Mouse (Mus musculus) liver (tissue): ENCODE data around the gene Hist1h2bf.
"Not testable (repeated sequence)": the region's sequence is repeated elsewhere in the genome, so short reads cannot be mapped to it uniquely, and the experiment has no call there.

ENCODE experiments used
- DNase-seq: peaks from one replicate; pipeline ENCODE4 v3.0.0-alpha.2; 2020; ENCODE audit warnings: mixed read lengths

The Hist1h2bf gene

DNA sequence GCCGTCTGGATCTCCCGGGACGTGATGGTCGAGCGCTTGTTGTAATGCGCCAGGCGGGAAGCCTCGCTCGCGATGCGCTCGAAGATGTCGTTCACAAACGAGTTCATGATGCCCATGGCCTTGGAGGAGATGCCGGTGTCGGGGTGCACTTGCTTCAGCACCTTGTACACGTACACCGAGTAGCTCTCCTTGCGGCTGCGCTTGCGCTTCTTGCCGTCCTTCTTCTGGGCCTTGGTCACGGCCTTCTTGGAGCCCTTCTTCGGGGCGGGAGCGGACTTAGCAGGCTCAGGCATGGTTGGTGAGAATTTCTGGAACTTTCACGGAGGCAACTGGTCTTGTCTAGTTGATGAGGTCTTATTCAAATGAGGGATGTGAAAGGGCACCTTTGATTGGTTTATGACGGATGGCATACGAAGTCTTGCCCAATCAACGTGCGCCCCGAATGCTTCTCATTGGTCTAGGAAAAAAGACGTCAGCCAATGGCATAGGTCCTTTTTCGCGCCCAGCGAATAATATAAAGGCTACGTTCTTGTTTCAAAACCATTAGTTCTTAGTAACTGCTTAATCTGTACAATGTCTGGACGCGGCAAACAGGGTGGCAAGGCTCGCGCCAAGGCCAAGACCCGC is at the start of gene Hist1h2bf, which contains the start of gene Hist1h2ad:
Gene Hist1h2bf, minus strand, starts transcription at position 299 of the 627 bp plus-strand sequence.
Gene Hist1h2ad, plus strand, starts transcription at position 484 of the 627 bp plus-strand sequence.
- DNase-seq = peak; percentile 94

GRCm38 (mm10) chr13:23622861-23623450 is 49.0 kb upstream of the Hist1h2bf start:
- DNase-seq = peak; percentile 25

DNA sequence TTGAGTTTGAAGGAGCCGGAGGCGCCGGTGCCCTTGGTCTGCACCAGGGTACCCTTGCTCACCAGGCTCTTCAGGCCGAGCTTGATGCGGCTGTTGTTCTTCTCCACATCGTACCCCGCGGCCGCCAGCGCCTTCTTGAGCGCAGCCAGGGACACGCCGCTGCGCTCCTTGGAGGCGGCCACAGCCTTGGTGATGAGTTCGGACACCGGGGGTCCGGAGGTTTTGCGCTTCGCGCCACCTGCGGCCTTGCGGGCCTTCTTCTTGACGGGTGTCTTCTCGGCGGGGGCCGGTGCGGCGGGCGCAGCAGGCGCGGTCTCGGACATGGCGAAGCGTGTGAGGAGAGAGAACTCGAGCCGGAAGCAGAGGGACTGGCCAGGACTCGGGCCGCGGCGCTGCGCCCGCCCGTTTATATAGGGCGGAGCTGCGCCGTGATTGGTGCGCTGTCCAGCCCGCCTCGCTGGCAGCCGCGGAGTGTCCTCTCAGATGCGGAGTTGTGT is 48.2 kb upstream of the Hist1h2bf start, which contains the start of gene Hist1h1e:
Gene Hist1h1e, minus strand, starts transcription at position 384 of the 497 bp plus-strand sequence.
- peak; percentile 95 for DNase-seq

GRCm38 (mm10) chr13:23621532-23622174 is 47.7 kb upstream of the Hist1h2bf start:
- peak; percentile 85 for DNase-seq

DNA sequence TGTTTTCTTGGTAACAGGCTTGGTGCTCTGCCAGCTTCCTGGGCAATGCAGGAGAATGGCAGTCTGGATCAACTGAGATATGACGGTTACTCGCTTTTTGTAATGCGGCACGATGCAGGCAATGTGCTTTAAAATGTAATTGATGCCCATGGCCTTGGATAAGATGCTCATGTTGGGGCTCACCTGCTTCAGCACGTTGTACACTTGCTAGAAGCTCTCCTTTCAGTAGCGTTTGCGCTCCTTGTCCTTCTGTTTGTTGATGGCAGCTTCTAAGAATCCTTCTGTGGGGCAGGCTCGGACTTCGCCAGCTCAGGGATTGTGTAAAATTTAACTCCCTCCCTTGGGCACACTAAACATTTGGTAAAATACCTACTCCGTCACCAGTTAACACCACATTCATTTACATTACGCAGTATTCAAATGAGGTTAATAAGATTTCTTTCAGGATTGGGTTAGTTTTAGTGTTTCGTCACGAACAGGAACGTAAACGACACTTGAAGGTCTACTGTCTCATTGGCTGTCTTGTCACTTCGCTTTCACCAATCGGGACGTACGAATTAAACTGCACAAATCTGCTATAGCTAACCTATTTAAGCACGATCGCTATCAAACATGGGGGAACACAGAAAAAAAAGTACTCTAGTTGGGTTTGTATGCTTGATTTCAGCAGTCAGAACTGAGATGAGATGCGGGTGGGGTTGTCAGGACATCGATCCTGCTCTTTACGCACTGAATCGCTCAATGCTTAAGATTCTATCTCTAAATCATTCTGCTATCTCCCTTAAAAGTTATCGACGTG is 46.9 kb upstream of the Hist1h2bf start, which contains the start of gene Hist1h2be:
Gene Hist1h2be, minus strand, starts transcription at position 392 of the 799 bp plus-strand sequence.
- peak; percentile 70 for DNase-seq

- DNase-seq = no peak
These were observed 46.2 kb upstream of the Hist1h2bf start for GRCm38 (mm10) chr13:23620056-23620732.

GRCm38 (mm10) chr13:23611638-23612037 is 37.6 kb upstream of the Hist1h2bf start:
- no peak for DNase-seq

GRCm38 (mm10) chr13:23610393-23610792 is 36.4 kb upstream of the Hist1h2bf start:
- DNase-seq = no peak

DNA sequence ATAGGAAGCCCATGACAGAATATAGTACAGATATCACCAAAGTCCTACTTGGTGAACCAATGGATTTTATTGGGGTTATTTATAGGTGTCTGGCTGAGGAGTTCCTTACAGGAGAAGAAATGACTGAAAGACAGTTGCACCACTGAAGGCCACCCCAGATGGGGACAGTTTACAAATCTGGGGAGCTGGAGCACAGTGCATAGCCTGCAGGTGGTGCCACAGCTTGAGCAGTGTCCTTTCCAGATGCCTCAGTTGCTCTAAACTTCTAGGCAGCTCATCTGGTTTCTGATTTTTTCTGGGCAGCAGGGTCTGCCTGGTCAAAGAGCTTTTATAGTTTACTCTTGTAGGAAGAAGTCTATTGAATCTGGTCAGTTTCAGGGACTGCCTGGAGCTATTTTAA is 35.8 kb upstream of the Hist1h2bf start:
- DNase-seq = peak; percentile 7

GRCm38 (mm10) chr13:23609209-23609608 is 35.2 kb upstream of the Hist1h2bf start:
- DNase-seq = peak; percentile 63

DNA sequence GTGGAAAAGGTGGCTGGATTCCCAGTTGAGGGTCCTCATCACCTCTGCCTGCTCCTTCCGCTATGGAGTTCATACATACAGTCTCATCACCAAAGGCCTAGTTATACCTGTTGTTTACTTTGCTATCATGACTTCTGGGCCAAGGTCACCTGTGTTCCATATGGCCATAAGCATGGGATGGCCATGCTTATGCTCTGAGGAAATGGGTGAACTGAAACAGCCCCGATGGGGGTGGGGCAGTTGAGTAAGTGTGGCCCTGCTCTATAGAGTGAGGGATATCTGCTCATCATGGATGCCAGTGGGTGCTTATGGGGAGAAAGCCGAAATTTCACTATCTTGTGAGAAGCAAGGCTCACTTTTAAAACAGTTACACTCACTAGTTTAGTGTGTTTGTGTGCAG is 31.1 kb upstream of the Hist1h2bf start:
- DNase-seq = no peak

- DNase-seq = no peak
These were observed 30.5 kb upstream of the Hist1h2bf start for GRCm38 (mm10) chr13:23604452-23604851.

DNA sequence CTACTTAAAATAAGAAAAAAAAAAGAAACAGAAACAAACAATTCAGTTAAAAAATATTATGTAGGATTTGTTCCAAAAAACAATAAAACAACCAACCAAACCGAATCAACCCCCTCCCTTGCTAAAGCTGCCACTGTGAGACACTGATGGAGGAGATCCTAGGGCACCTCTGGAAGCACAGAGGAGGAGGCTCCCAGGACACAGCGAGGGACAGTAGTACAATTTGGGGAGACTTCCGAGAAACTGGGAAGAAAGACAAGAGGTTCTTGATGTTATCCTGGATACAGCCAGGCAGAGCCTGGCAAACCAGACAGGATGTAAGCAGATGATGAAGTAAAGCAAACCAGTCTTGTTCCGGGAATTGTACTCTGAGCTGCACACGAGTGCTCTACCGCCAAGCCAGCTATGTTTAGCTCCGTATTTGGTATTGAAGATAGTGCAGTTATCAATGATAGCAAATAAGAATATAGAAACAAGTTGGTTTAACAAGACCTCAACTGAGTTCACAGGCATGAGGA is 29.2 kb upstream of the Hist1h2bf start:
- no peak for DNase-seq

DNA sequence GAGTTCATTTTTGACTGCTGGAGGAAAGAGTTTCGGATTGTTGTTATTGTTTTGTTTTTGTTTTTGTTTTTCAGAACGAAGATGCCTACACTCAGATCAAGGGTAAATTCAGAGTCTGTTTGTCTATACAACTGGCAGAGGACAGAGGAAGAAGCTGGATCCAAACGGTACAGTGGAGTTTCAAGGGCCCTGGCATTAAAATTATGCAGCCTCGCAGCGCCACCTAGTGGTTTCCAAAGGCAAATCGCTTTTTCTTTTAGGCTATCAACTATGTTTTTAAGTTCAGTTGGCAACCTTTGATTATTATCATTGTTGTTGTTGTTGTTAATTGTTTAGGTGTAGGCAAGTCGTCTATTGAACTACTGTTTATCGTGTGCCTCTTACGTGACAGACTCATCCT is 24.0 kb upstream of the Hist1h2bf start:
- peak; percentile 88 for DNase-seq

- DNase-seq = peak; percentile 79
These were observed 21.8 kb upstream of the Hist1h2bf start for GRCm38 (mm10) chr13:23595622-23596372.

GRCm38 (mm10) chr13:23595185-23595584 is 21.2 kb upstream of the Hist1h2bf start:
- DNase-seq = peak; percentile 41

DNA sequence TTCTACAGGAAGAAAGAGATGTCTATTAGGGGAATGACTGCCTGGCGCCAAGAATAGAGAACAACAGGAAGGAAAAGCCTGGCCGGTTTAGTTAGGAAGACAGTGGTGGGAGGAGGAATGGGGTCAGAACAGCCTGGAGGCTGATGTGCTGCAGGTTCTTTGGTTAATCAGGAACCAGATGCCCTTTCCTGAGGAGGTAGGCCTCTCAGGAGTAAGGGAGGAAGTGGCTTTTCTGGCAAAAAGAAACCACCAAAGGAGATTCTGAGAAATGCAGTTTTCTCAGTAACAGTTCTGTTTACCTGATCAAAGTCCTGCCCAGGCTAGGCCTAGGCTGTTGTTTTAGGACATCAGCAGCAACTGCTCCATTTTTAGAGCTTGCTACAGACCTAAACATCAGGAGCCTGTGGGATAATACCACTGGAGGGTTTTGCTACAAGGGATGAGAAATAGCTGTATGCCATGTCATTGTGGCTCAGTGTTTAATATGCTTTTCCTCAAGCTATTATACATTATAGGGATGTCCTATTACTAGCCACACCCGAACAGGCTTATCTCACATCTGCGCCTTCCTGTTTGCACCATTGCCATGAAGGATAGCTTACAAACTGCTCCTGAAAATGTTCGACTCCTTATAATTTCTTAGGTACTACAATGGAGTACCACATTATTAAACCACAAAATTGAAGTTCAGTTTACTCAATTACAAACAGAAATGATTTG is 19.2 kb upstream of the Hist1h2bf start:
- peak; percentile 33 for DNase-seq

GRCm38 (mm10) chr13:23592614-23593013 is 18.6 kb upstream of the Hist1h2bf start:
- DNase-seq = no peak

GRCm38 (mm10) chr13:23591886-23592285 is 17.9 kb upstream of the Hist1h2bf start:
- not testable (repeated sequence) for DNase-seq

DNA sequence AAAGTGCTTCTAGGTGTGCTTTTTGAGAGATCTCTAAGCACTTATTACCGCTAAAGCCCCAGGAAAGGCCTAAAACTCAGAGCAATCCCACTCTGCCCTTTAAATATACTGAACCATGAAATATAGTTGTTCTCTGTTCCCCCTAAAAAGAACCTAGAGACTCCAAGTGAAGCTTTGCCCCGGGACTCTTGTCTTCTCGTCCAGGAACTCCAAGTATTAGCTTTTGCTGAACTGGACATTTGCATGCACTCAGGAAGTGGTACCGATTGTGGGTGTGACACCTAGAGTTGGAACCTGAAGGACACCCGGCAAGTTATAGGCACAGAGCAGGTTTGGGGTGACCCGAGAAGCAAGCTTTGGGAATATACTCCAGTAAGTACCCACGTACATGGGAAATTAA is 17.2 kb upstream of the Hist1h2bf start:
- DNase-seq = no peak

DNA sequence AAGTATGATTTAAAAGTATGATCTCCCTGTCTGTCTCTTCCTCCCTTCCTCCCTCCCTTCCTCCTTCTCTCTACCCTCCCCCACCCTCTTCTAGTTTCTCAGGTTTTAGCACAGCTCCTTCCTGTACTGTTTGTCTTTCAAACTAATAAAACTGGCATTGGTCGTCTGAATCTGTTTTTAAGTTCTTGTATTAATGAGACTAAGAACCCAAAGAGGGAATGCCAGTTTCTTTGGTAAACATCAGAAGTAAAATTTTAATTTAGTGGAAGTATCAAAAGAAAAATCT is 12.9 kb upstream of the Hist1h2bf start:
- no peak for DNase-seq
